Mouse (Mus musculus) heart, embryonic 13.5 days (tissue): Measurements from ENCODE around the gene Tigar. TPM values are rescaled to one million over a fixed set of nuclear protein-coding genes. Genes with fewer than 3 reads are reported as not detected.

Experiments
- ATAC-seq: fragments of 200-750 bp; cut with Nextera tagmentation; 2 replicates; pipeline ENCODE4 v1.8.0; 2017; ENCODE audit warnings: moderate TSS enrichment; ENCODE audit not compliant: insufficient number of reproducible peaks, low FRiP score, low TSS enrichment; ENCODE audit errors: extremely low read depth
- H3K27ac ChIP-seq: fragments of 300-500 bp; sonication (generic); replicated peaks from 2 replicates; pipeline ENCODE4 v1.5.1; 2015; ENCODE audit warnings: moderate library complexity, mild to moderate bottlenecking, inconsistent platforms
- H3K27me3 ChIP-seq: fragments of 300-500 bp; sonication (generic); replicated peaks from 2 replicates; pipeline ENCODE4 v1.6.1; 2015; ENCODE audit warnings: mild to moderate bottlenecking, inconsistent platforms
- H3K36me3 ChIP-seq: fragments of 300-500 bp; sonication (generic); 2 replicates; pipeline ENCODE4 v1.6.1; 2015; ENCODE audit warnings: mild to moderate bottlenecking, inconsistent platforms
- H3K4me1 ChIP-seq: fragments of 300-500 bp; sonication (generic); 2 replicates; pipeline ENCODE4 v1.6.1; 2015; ENCODE audit warnings: inconsistent platforms
- H3K4me2 ChIP-seq: fragments of 300-500 bp; sonication (generic); 2 replicates; pipeline ENCODE4 v1.6.1; 2015; ENCODE audit warnings: inconsistent platforms, mild to moderate bottlenecking, moderate library complexity
- H3K4me3 ChIP-seq: fragments of 300-500 bp; sonication (generic); 2 replicates; pipeline ENCODE4 v1.5.1; 2015; ENCODE audit warnings: moderate library complexity, mild to moderate bottlenecking, inconsistent platforms
- H3K9ac ChIP-seq: fragments of 300-500 bp; sonication (generic); 2 replicates; pipeline ENCODE4 v1.6.1; 2015; ENCODE audit warnings: inconsistent platforms, mild to moderate bottlenecking, moderate library complexity
- H3K9me3 ChIP-seq: fragments of 300-500 bp; sonication (generic); 2 replicates; pipeline ENCODE4 v1.6.1; 2016; ENCODE audit warnings: inconsistent platforms
- WGBS: fragments of 180-500 bp; shearing (Covaris S2); methylation state at CpG from one replicate; pipeline ENCODE4 v1.1.7; 2015; ENCODE audit warnings: mixed read lengths; 5-methylcytosine and 5-hydroxymethylcytosine counted together
- polyA plus RNA-seq: library from polyadenylated mRNA; unstranded; fragments of >200 nt; fragmentation: Nextera tagmentation; extraction: Ambion mirVana; gene quantifications from 2 replicates; pipeline ENCODE4 v1.2.1, GENCODE M21; 2015

The Tigar gene
- polyA plus RNA-seq, 1 experiment from 2014 or later = 7.6 TPM

GRCm38 (mm10) chr6:127107413-127107812 is 1.9 kb downstream of the Tigar start:
- Histone ChIP-seq H3K27me3 (no peaks in the 10 kb centered on the region), H3K36me3 (peaks cover 3% of the 10 kb centered on the region; the same call in 1 of the 2 replicates), H3K4me1 (peaks cover 28% of the 10 kb centered on the region), H3K9me3 (no peaks in the 10 kb centered on the region), H3K4me3 (no peak overlapping the region), H3K27ac (no peak overlapping the region), H3K4me2 (no peak overlapping the region), H3K9ac (no peak overlapping the region)
- ATAC-seq = no peak

GRCm38 (mm10) chr6:127106726-127107125 is 2.6 kb downstream of the Tigar start:
- ATAC-seq = no peak
- Histone ChIP-seq H3K27me3 (no peaks in the 10 kb centered on the region), H3K4me2 (no peak overlapping the region), H3K4me1 (peaks cover 28% of the 10 kb centered on the region), H3K36me3 (peaks cover 7% of the 10 kb centered on the region; the same call in 1 of the 2 replicates), H3K9me3 (no peaks in the 10 kb centered on the region), H3K27ac (no peak overlapping the region), H3K9ac (no peak overlapping the region), H3K4me3 (no peak overlapping the region)
- WGBS = 71% methylated on average over 5 of the region's 5 CpGs

GRCm38 (mm10) chr6:127106189-127106588 is 3.2 kb downstream of the Tigar start:
- Histone ChIP-seq H3K4me2 (no peak overlapping the region), H3K36me3 (peaks cover 12% of the 10 kb centered on the region), H3K27ac (no peak overlapping the region), H3K27me3 (no peaks in the 10 kb centered on the region), H3K9me3 (no peaks in the 10 kb centered on the region), H3K9ac (no peak overlapping the region), H3K4me1 (peaks cover 28% of the 10 kb centered on the region), H3K4me3 (no peak overlapping the region)
- 76% methylated on average over 5 of the region's 5 CpGs for WGBS
- no peak for ATAC-seq

DNA sequence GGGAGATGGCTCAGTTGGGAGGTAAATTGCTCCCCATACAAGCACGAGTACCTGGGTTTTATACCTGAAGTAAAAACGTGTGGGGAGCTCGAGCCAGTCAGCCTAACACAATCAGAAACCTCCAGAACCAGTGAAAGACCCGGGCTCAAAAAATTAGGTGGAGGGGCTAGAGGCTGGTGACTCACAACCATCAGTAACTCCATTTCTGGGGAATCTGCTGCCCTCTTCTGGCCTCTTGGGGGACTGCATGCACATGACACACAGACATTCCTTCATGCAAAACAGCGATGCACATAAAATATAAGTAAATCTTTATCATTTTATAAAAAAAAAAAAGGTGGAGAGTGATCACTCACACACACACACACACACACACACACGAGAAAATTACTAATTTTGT is 4.2 kb downstream of the Tigar start:
- H3K36me3 ChIP-seq = peaks cover 20% of the 10 kb centered on the region
- H3K9me3 ChIP-seq = no peaks in the 10 kb centered on the region
- H3K4me2 ChIP-seq = no peak overlapping the region
- no peak for ATAC-seq
- H3K9ac ChIP-seq = no peak overlapping the region
- H3K27me3 ChIP-seq = no peaks in the 10 kb centered on the region
- H3K4me3 ChIP-seq = no peak overlapping the region
- WGBS = 58% methylated on average over 6 of the region's 6 CpGs
- peaks cover 26% of the 10 kb centered on the region for H3K4me1 ChIP-seq
- H3K27ac ChIP-seq = no peak overlapping the region

DNA sequence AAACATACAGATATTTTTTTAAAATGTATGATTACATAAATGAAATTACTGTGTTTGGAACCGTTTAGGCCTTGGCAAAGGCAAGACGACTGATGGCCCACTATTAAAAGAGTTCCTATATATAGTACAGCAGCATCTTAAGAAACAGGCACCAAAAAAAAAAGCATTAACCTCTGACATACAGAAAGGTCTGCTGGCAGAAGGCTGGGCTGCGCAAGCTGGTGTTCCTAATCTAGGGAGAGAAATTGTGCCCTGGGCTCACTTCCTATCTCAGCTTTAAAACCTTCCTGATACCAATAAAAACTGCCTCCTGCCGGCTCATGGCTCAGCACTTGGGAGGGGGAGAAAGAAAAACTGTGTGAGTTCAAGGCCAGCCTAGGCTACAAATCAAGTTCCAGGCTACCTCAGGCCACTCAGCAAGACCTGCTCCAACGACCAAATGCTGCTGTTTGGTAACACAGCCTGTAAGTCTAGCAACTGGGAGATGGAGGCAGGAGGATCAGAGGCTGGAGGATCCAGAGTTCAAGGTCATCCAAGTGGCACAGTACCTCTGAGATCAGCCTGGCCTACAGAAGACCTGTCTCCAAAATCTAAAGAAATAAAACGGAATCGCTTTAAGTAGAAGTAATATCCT is 4.8 kb downstream of the Tigar start:
- no peak overlapping the region for H3K9ac ChIP-seq
- 72% methylated on average over 7 of the region's 7 CpGs for WGBS

GRCm38 (mm10) chr6:127103506-127104275 is 5.7 kb downstream of the Tigar start:
- ATAC-seq = no peak
- H3K9ac ChIP-seq = no peak overlapping the region
- H3K27ac ChIP-seq = no peak overlapping the region
- H3K4me2 ChIP-seq = no peak overlapping the region
- peaks cover 20% of the 10 kb centered on the region for H3K36me3 ChIP-seq
- no peak overlapping the region for H3K4me3 ChIP-seq
- no peaks in the 10 kb centered on the region for H3K9me3 ChIP-seq
- H3K27me3 ChIP-seq = no peaks in the 10 kb centered on the region
- WGBS = 81% methylated on average over 6 of the region's 6 CpGs
- H3K4me1 ChIP-seq = peaks cover 17% of the 10 kb centered on the region

More for the DNA sequence above, 4.8 kb downstream of the Tigar start:
- no peak for ATAC-seq
- peaks cover 21% of the 10 kb centered on the region for H3K4me1 ChIP-seq
- no peaks in the 10 kb centered on the region for H3K9me3 ChIP-seq
- peaks cover 20% of the 10 kb centered on the region for H3K36me3 ChIP-seq
- no peak overlapping the region for H3K4me3 ChIP-seq
- H3K4me2 ChIP-seq = no peak overlapping the region
- H3K27ac ChIP-seq = no peak overlapping the region
- no peaks in the 10 kb centered on the region for H3K27me3 ChIP-seq

DNA sequence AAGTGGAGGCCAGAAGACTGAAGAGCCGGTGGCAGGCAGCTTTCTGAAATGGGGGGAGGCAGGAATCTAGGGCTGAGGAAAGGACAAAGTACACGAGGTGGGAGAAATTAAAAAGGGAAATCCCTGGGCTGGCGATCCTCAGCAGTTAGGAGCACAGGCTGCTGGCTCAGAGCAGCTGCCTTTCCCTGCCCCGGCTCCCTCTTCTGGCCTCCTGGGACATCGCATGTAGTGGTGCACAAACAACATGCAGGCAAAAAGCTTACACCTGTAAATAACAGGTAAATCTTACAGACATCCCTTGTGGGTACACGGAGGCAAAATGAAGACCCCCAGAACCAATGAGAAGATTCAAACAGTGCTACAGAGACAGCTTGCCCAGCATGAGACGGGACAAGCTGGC is 14.8 kb downstream of the Tigar start:
- H3K27ac ChIP-seq = no peak overlapping the region
- H3K4me3 ChIP-seq = no peak overlapping the region

DNA sequence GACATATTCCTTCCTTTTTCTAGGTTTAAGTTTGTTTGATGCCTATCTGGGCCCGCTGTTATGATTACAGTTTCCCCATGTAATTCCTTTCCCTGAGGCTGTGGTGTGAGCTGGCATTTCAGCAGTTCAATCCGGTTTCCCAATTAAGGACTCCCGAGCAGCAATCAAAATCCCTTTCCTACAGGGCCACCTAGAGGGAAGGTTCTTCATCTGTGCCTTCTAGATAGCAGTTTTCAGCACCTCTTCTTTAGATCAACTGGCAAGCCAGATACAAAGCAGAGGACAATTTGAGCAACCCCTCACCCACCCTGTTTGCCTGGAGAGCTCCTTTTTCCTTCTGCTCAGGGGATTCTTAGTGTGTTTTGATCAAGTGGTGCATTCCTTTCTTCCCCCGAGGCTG is 22.6 kb downstream of the Tigar start:
- Histone ChIP-seq H3K9me3 (no peaks in the 10 kb centered on the region), H3K4me2 (no peak overlapping the region), H3K27ac (peak overlapping the region; percentile 55), H3K36me3 (peaks cover 39% of the 10 kb centered on the region), H3K27me3 (peaks cover 8% of the 10 kb centered on the region), H3K9ac (no peak overlapping the region), H3K4me1 (peaks cover 30% of the 10 kb centered on the region), H3K4me3 (no peak overlapping the region)
- WGBS = 12% methylated on average over 4 of the region's 4 CpGs
- ATAC-seq = peak; percentile 29; the same call in 1 of the 2 replicates

More for the DNA sequence above, 14.8 kb downstream of the Tigar start:
- Histone ChIP-seq H3K9me3 (no peaks in the 10 kb centered on the region), H3K4me1 (0 out of 2 replicates have a peak, but pooled peaks cover 5% of the 10 kb centered on the region), H3K4me2 (no peak overlapping the region), H3K9ac (no peak overlapping the region), H3K27me3 (no peaks in the 10 kb centered on the region), H3K36me3 (peaks cover 23% of the 10 kb centered on the region)
- 61% methylated on average over 7 of the region's 7 CpGs for WGBS
- no peak for ATAC-seq

GRCm38 (mm10) chr6:127081820-127082219 is 27.5 kb downstream of the Tigar start:
- Histone ChIP-seq H3K36me3 (no peaks in the 10 kb centered on the region), H3K27ac (no peak overlapping the region), H3K4me3 (no peak overlapping the region), H3K9me3 (no peaks in the 10 kb centered on the region), H3K4me2 (no peak overlapping the region), H3K9ac (no peak overlapping the region), H3K27me3 (peaks cover 41% of the 10 kb centered on the region), H3K4me1 (peaks cover 25% of the 10 kb centered on the region)
- 71% methylated on average over 6 of the region's 6 CpGs for WGBS
- no peak for ATAC-seq

DNA sequence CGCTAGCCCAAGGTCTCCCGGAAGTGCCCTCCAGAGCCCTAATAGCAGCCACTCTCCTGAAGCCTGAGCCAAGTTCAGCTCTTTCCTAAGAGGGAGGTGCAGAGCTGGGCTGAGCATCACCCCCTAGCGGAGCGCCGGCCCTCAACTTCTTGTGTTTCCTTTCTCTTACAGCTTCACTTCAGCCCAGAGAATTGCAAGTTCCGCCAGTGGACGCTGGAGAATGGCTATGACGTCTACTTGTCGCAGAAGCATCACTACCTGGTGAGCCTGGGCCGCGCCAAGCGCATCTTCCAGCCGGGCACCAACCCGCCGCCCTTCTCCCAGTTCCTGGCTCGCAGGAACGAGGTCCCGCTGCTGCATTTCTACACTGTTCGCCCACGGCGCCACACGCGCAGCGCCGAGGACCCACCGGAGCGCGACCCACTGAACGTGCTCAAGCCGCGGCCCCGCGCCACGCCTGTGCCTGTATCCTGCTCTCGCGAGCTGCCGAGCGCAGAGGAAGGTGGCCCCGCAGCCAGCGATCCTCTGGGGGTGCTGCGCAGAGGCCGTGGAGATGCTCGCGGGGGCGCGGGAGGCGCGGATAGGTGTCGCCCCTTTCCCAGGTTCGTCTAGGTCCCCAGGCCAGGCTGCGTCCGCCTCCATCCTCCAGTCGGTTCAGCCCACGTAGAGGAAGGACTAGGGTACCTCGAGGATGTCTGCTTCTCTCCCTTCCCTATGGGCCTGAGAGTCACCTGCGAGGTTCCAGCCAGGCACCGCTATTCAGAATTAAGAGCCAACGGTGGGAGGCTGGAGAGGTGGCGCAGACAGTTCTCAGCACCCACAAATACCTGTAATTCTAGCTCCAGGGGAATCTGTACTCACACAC is 29.3 kb downstream of the Tigar start:
- peaks cover 41% of the 10 kb centered on the region for H3K27me3 ChIP-seq
- peaks cover 14% of the 10 kb centered on the region for H3K4me1 ChIP-seq
- no peak overlapping the region for H3K27ac ChIP-seq
- WGBS = 2% methylated on average over 59 of the region's 59 CpGs
- no peaks in the 10 kb centered on the region for H3K9me3 ChIP-seq
- ATAC-seq = no peak
- H3K4me3 ChIP-seq = peak overlapping the region; percentile 65
- peak overlapping the region; percentile 98 for H3K4me2 ChIP-seq
- H3K36me3 ChIP-seq = no peaks in the 10 kb centered on the region
- H3K9ac ChIP-seq = peak overlapping the region; percentile 82

GRCm38 (mm10) chr6:127072817-127073216 is 36.5 kb downstream of the Tigar start, which contains the start of gene Fgf23:
Gene Fgf23 (plus strand): TSS chr6:127072902.
- no peak within 1 kb of the TSS for H3K27ac ChIP-seq
- no peaks in the 10 kb centered on the region for H3K36me3 ChIP-seq
- peak within 1 kb of the TSS; percentile 65; the same call in 1 of the 2 replicates for H3K9ac ChIP-seq
- H3K9me3 ChIP-seq = no peaks in the 10 kb centered on the region
- H3K27me3 ChIP-seq = peaks cover 2% of the 10 kb centered on the region; the same call in 1 of the 2 replicates
- peak within 1 kb of the TSS; percentile 47 for H3K4me2 ChIP-seq
- ATAC-seq = no peak
- peaks cover 16% of the 10 kb centered on the region for H3K4me1 ChIP-seq
- H3K4me3 ChIP-seq = no peak within 1 kb of the TSS
- 12% methylated on average over 5 of the region's 5 CpGs for WGBS
